Mouse (Mus musculus): ENCODE measurements around the gene Olfr101. TPM values are rescaled to one million over a fixed set of nuclear protein-coding genes. Genes with fewer than 3 reads are reported as not detected.
A peak's percentile ranks its signal among the peaks of the same experiment; 100 is the strongest.

The Olfr101 gene
- polyA plus RNA-seq (2016; fragmentation: Nextera tagmentation; extraction: Ambion mirVana): not detected in 2 replicates

- H3K27ac ChIP-seq: no peak within 1 kb of the TSS
- H3K4me1 ChIP-seq: no peaks in the 10 kb centered on the region
- DNase-seq (ENCODE audit: low spot score): no peak
- H3K4me3 ChIP-seq: no peak within 1 kb of the TSS
- no peaks in the 10 kb centered on the region for H3K27me3 ChIP-seq (ENCODE audit: insufficient read depth, poor library complexity, severe bottlenecking)
- H3K36me3 ChIP-seq: no peaks in the 10 kb centered on the region
- 65% methylated on average over 4 of the region's 4 CpGs for WGBS
- no peaks in the 10 kb centered on the region for H3K9me3 ChIP-seq
Observed at GRCm38 (mm10) chr17:37304213-37304612, at the start of gene Olfr101. TSS of gene Olfr101 (minus strand) at chr17:37304313.

- WGBS: 82% methylated on average over 2 of the region's 2 CpGs
- Histone ChIP-seq H3K4me3 (no peak within 1 kb of the TSS), H3K27me3 (ENCODE audit: insufficient read depth, poor library complexity, severe bottlenecking) (no peaks in the 10 kb centered on the region), H3K36me3 (no peaks in the 10 kb centered on the region), H3K4me1 (no peaks in the 10 kb centered on the region), H3K9me3 (no peaks in the 10 kb centered on the region), H3K27ac (no peak within 1 kb of the TSS)
- no peak for DNase-seq (ENCODE audit: low spot score)
Observed at GRCm38 (mm10) chr17:37339598-37339997, 35.5 kb upstream of the Olfr101 start, which contains the start of gene Olfr103. TSS of gene Olfr103 (minus strand) at chr17:37339698.

GRCm38 (mm10) chr17:37316954-37317353 lies 12.8 kb upstream of the Olfr101 start, which contains the start of gene Olfr102:
TSS of gene Olfr102 (minus strand) at chr17:37317054.
- no peak for DNase-seq (ENCODE audit: low spot score)
- H3K36me3 ChIP-seq: no peaks in the 10 kb centered on the region
- H3K27ac ChIP-seq: no peak within 1 kb of the TSS
- no peak within 1 kb of the TSS for H3K4me3 ChIP-seq
- no peaks in the 10 kb centered on the region for H3K4me1 ChIP-seq
- H3K9me3 ChIP-seq: 0 out of 2 replicates have a peak, but pooled peaks cover 7% of the 10 kb centered on the region
- H3K27me3 ChIP-seq (ENCODE audit: insufficient read depth, poor library complexity, severe bottlenecking): no peaks in the 10 kb centered on the region

GRCm38 (mm10) chr17:37310146-37310699 lies 6.1 kb upstream of the Olfr101 start:
- no peaks in the 10 kb centered on the region for H3K9me3 ChIP-seq
- no peak overlapping the region for H3K4me3 ChIP-seq
- no peak overlapping the region for H3K27ac ChIP-seq
- H3K27me3 ChIP-seq (ENCODE audit: insufficient read depth, poor library complexity, severe bottlenecking): no peaks in the 10 kb centered on the region
- no peak for DNase-seq (ENCODE audit: low spot score)
- 40% methylated on average over 2 of the region's 2 CpGs for WGBS
- H3K4me1 ChIP-seq: no peaks in the 10 kb centered on the region
- H3K36me3 ChIP-seq: no peaks in the 10 kb centered on the region

GRCm38 (mm10) chr17:37308483-37308882 lies 4.4 kb upstream of the Olfr101 start:
- Histone ChIP-seq H3K27me3 (ENCODE audit: insufficient read depth, poor library complexity, severe bottlenecking) (no peaks in the 10 kb centered on the region), H3K9me3 (no peaks in the 10 kb centered on the region), H3K4me1 (no peaks in the 10 kb centered on the region), H3K36me3 (no peaks in the 10 kb centered on the region), H3K27ac (no peak overlapping the region), H3K4me3 (no peak overlapping the region)
- 34% methylated on average over 4 of the region's 4 CpGs for WGBS
- no peak for DNase-seq (ENCODE audit: low spot score)

GRCm38 (mm10) chr17:37283360-37283759 lies 20.8 kb downstream of the Olfr101 start, which contains the start of gene Olfr99:
TSS of gene Olfr99 (minus strand) at chr17:37283460.
- 88% methylated on average over 1 of the region's 1 CpGs for WGBS
- Histone ChIP-seq H3K36me3 (no peaks in the 10 kb centered on the region), H3K4me1 (no peaks in the 10 kb centered on the region), H3K27ac (no peak within 1 kb of the TSS), H3K4me3 (no peak within 1 kb of the TSS), H3K9me3 (no peaks in the 10 kb centered on the region), H3K27me3 (ENCODE audit: insufficient read depth, poor library complexity, severe bottlenecking) (no peaks in the 10 kb centered on the region)
- no peak for DNase-seq (ENCODE audit: low spot score)

GRCm38 (mm10) chr17:37280331-37280730 lies 23.8 kb downstream of the Olfr101 start:
- no peak overlapping the region for H3K4me3 ChIP-seq
- H3K27ac ChIP-seq: no peak overlapping the region
- no peaks in the 10 kb centered on the region for H3K36me3 ChIP-seq
- no peaks in the 10 kb centered on the region for H3K4me1 ChIP-seq
- 72% methylated on average over 1 of the region's 1 CpGs for WGBS
- H3K27me3 ChIP-seq (ENCODE audit: insufficient read depth, poor library complexity, severe bottlenecking): no peaks in the 10 kb centered on the region
- no peak for DNase-seq (ENCODE audit: low spot score)
- H3K9me3 ChIP-seq: no peaks in the 10 kb centered on the region

- H3K36me3 ChIP-seq: no peaks in the 10 kb centered on the region
- no peaks in the 10 kb centered on the region for H3K9me3 ChIP-seq
- H3K4me1 ChIP-seq: no peaks in the 10 kb centered on the region
- no peaks in the 10 kb centered on the region for H3K27me3 ChIP-seq (ENCODE audit: insufficient read depth, poor library complexity, severe bottlenecking)
- no peak overlapping the region for H3K4me3 ChIP-seq
- no peak overlapping the region for H3K27ac ChIP-seq
- no peak for DNase-seq (ENCODE audit: low spot score)
Observed at GRCm38 (mm10) chr17:37276573-37276972, 27.5 kb downstream of the Olfr101 start.

- 70% methylated on average over 2 of the region's 2 CpGs for WGBS
- Histone ChIP-seq H3K27ac (no peak overlapping the region), H3K27me3 (ENCODE audit: insufficient read depth, poor library complexity, severe bottlenecking) (peaks cover 2% of the 10 kb centered on the region; the same call in 1 of the 2 replicates), H3K9me3 (no peaks in the 10 kb centered on the region), H3K4me1 (no peaks in the 10 kb centered on the region), H3K4me3 (no peak overlapping the region), H3K36me3 (no peaks in the 10 kb centered on the region)
- no peak for DNase-seq (ENCODE audit: low spot score)
Observed at GRCm38 (mm10) chr17:37275626-37276248, 28.4 kb downstream of the Olfr101 start.

GRCm38 (mm10) chr17:37270702-37271092 lies 33.4 kb downstream of the Olfr101 start:
- Histone ChIP-seq H3K4me3 (peak overlapping the region; percentile 68), H3K9me3 (no peaks in the 10 kb centered on the region), H3K36me3 (no peaks in the 10 kb centered on the region), H3K27me3 (ENCODE audit: insufficient read depth, poor library complexity, severe bottlenecking) (peaks cover 3% of the 10 kb centered on the region; the same call in 1 of the 2 replicates), H3K27ac (no peak overlapping the region), H3K4me1 (no peaks in the 10 kb centered on the region)
- 51% methylated on average over 8 of the region's 8 CpGs for WGBS
- DNase-seq (ENCODE audit: low spot score): no peak

- H3K4me3 ChIP-seq: peak within 1 kb of the TSS; percentile 68
- H3K27ac ChIP-seq: no peak within 1 kb of the TSS
- DNase-seq (ENCODE audit: low spot score): peak; percentile 78
- H3K27me3 ChIP-seq (ENCODE audit: insufficient read depth, poor library complexity, severe bottlenecking): peaks cover 3% of the 10 kb centered on the region; the same call in 1 of the 2 replicates
- H3K9me3 ChIP-seq: no peaks in the 10 kb centered on the region
- WGBS: 3% methylated on average over 26 of the region's 26 CpGs
- H3K36me3 ChIP-seq: no peaks in the 10 kb centered on the region
- no peaks in the 10 kb centered on the region for H3K4me1 ChIP-seq
Observed at GRCm38 (mm10) chr17:37270058-37270701, 33.9 kb downstream of the Olfr101 start, which contains the start of gene H2-M3. TSS of gene H2-M3 (plus strand) at chr17:37270220.

- DNase-seq (ENCODE audit: low spot score): no peak
Observed at GRCm38 (mm10) chr17:37263626-37264025, 40.5 kb downstream of the Olfr101 start, which contains the start of gene Olfr98. TSS of gene Olfr98 (minus strand) at chr17:37263749.

GRCm38 (mm10) chr17:37250544-37250943 lies 53.6 kb downstream of the Olfr101 start:
- Histone ChIP-seq H3K27ac (no peak overlapping the region), H3K9me3 (no peaks in the 10 kb centered on the region), H3K36me3 (no peaks in the 10 kb centered on the region), H3K27me3 (ENCODE audit: insufficient read depth, poor library complexity, severe bottlenecking) (no peaks in the 10 kb centered on the region), H3K4me3 (no peak overlapping the region), H3K4me1 (no peaks in the 10 kb centered on the region)
- DNase-seq (ENCODE audit: low spot score): no peak
- 10% methylated on average over 1 of the region's 1 CpGs for WGBS

More at GRCm38 (mm10) chr17:37263626-37264025, 40.5 kb downstream of the Olfr101 start, which contains the start of gene Olfr98:
- no peak within 1 kb of the TSS for H3K27ac ChIP-seq
- no peaks in the 10 kb centered on the region for H3K9me3 ChIP-seq
- no peaks in the 10 kb centered on the region for H3K36me3 ChIP-seq
- WGBS: 82% methylated on average over 1 of the region's 1 CpGs
- no peaks in the 10 kb centered on the region for H3K4me1 ChIP-seq
- H3K4me3 ChIP-seq: no peak within 1 kb of the TSS
- no peaks in the 10 kb centered on the region for H3K27me3 ChIP-seq (ENCODE audit: insufficient read depth, poor library complexity, severe bottlenecking)

Data from heart, embryonic 10.5 days (tissue).